Mouse (Mus musculus): Measurements from ENCODE around the gene Dot1l. TPM values are rescaled to one million over a fixed set of nuclear protein-coding genes. Genes with fewer than 3 reads are reported as not detected.
"Not testable (repeated sequence)": the region's sequence is repeated elsewhere in the genome, so short reads cannot be mapped to it uniquely, and the experiment has no call there.

Gene Dot1l
- polyA plus RNA-seq, 1 experiment from 2014 or later, result 15.0 TPM

- no peak for DNase-seq (ENCODE audit: low spot score)
Observed at GRCm38 (mm10) chr10:80808985-80809632, 54.1 kb downstream of the Dot1l start.

GRCm38 (mm10) chr10:80810084-80810483 lies 55.1 kb downstream of the Dot1l start:
- DNase-seq (ENCODE audit: low spot score), result no peak

- DNase-seq (ENCODE audit: low spot score), result no peak
Observed at GRCm38 (mm10) chr10:80812391-80813041, 57.5 kb downstream of the Dot1l start.

GRCm38 (mm10) chr10:80813366-80813765 lies 58.4 kb downstream of the Dot1l start, which contains the start of gene Jsrp1:
Gene Jsrp1 (minus strand): TSS chr10:80813498.
- DNase-seq (ENCODE audit: low spot score), result no peak

GRCm38 (mm10) chr10:80814800-80815199 lies 59.8 kb downstream of the Dot1l start:
- no peak for DNase-seq (ENCODE audit: low spot score)

GRCm38 (mm10) chr10:80816303-80816702 lies 61.3 kb downstream of the Dot1l start:
- DNase-seq (ENCODE audit: low spot score), result not testable (repeated sequence)

- no peak for DNase-seq (ENCODE audit: low spot score)
Observed at GRCm38 (mm10) chr10:80817164-80817563, 62.2 kb downstream of the Dot1l start.

- not testable (repeated sequence) for DNase-seq (ENCODE audit: low spot score)
Observed at GRCm38 (mm10) chr10:80817955-80818354, 62.9 kb downstream of the Dot1l start.

GRCm38 (mm10) chr10:80818599-80819281 lies 63.7 kb downstream of the Dot1l start:
- DNase-seq (ENCODE audit: low spot score), result no peak

GRCm38 (mm10) chr10:80819406-80819805 lies 64.4 kb downstream of the Dot1l start:
- DNase-seq (ENCODE audit: low spot score), result no peak

- DNase-seq (ENCODE audit: low spot score), result peak; percentile 40
Observed at GRCm38 (mm10) chr10:80821991-80822390, 67.0 kb downstream of the Dot1l start.

- no peak for DNase-seq (ENCODE audit: low spot score)
Observed at GRCm38 (mm10) chr10:80822528-80822927, 67.5 kb downstream of the Dot1l start.

- no peak for DNase-seq (ENCODE audit: low spot score)
Observed at GRCm38 (mm10) chr10:80823316-80823715, 68.3 kb downstream of the Dot1l start.

- DNase-seq (ENCODE audit: low spot score), result peak; percentile 46
Observed at GRCm38 (mm10) chr10:80823847-80824643, 69.0 kb downstream of the Dot1l start.

GRCm38 (mm10) chr10:80824827-80825226 lies 69.8 kb downstream of the Dot1l start:
- no peak for DNase-seq (ENCODE audit: low spot score)

- DNase-seq (ENCODE audit: low spot score), result peak; percentile 99
Observed at GRCm38 (mm10) chr10:80826151-80827062, 71.4 kb downstream of the Dot1l start, which contains the start of gene Oaz1. Gene Oaz1 (plus strand): TSS chr10:80826656.

- no peak for DNase-seq (ENCODE audit: low spot score)
Observed at GRCm38 (mm10) chr10:80827063-80827869, 72.3 kb downstream of the Dot1l start.

- DNase-seq (ENCODE audit: low spot score), result no peak
Observed at GRCm38 (mm10) chr10:80827870-80828420, 72.9 kb downstream of the Dot1l start.

GRCm38 (mm10) chr10:80828587-80828986 lies 73.6 kb downstream of the Dot1l start:
- not testable (repeated sequence) for DNase-seq (ENCODE audit: low spot score)
